Mouse (Mus musculus): ENCODE data around the gene Cmbl. TPM values are rescaled to one million over a fixed set of nuclear protein-coding genes. Genes with fewer than 3 reads are reported as not detected.
"Not testable (repeated sequence)": the region's sequence is repeated elsewhere in the genome, so short reads cannot be mapped to it uniquely, and the experiment has no call there.

Gene Cmbl
- polyA plus RNA-seq, 1 experiment from 2014 or later: 1.6 TPM

DNA sequence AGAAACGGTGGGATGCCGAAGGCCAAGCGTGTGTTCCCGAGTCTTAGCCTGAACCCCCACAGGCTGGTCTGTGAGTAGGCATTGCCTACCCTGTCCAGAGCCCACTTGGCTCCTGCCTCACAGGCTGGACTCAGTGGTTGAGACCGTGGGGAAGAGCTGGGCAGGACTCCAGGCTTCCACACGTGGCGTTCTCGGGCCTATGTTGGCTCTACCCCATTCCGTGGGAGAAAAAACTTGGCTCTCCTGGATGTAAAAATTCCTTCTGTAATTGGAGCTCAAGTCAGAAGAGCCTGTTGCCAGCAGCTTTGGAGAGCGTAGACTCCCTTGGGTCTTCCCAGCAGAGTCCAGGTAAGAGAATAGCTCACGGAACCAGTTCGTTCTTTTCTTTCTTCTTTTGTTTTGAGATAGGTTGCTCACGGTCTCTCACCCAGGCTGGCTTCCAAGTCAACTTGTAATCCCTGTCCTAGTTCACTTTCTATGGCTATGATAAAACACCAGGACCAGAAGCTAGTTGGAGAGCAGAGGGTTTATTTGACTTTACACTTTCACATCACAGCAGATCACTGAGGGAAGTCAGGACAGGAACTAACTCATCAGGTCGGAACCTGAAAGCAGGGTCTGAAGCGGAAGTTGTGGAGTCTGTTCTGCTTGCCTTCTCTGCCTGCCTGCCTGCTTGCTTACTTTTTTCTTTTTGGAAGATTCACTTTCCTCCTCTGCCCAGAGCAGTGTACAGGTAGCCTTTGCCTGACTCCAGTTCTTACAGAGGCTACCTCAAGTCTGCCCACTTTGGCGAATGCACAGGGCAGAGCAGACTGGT lies 6.9 kb downstream of the Cmbl start:
- Histone ChIP-seq H3K4me3 (ENCODE audit: low read depth, low read length) (no peak overlapping the region), H3K36me3 (ENCODE audit: control insufficient read depth, insufficient read depth, low read length) (no peaks in the 10 kb centered on the region), H3K4me2 (no peak overlapping the region), H3K27me3 (ENCODE audit: control insufficient read depth, insufficient read depth, low read length) (no peaks in the 10 kb centered on the region), H3K27ac (ENCODE audit: low read depth, low read length) (no peak overlapping the region), H3K9me3 (ENCODE audit: control insufficient read depth, low read length) (no peaks in the 10 kb centered on the region), H3K9ac (ENCODE audit: low read length) (no peak overlapping the region), H3K4me1 (ENCODE audit: control insufficient read depth, insufficient read depth, low read length) (no peaks in the 10 kb centered on the region)
- DNase-seq (ENCODE audit: low spot score, missing footprints): peak; percentile 69
- no peak for ATAC-seq (ENCODE audit: low FRiP score)
- WGBS: 90% methylated on average over 16 of the region's 16 CpGs

DNA sequence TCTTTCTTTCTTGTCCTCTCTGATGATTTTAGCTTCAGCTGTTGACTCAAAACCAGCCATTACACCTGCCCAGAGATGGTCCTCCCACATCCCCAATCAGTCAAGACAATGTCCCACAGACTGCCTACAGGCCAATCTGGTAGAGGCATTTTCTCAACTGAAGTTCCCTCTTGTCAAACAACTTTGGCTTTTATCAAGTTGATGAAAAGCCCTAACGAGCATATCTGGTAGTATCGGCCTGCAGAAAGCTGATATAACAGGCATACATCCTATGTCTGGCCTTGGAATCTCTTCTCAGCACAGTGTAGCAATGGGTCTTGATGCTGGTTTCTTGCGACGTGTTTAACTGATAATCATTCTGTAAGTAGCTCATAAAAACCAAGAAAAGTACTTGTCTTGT lies 8.1 kb downstream of the Cmbl start:
- Histone ChIP-seq H3K27ac (ENCODE audit: low read depth, low read length) (no peak overlapping the region), H3K9ac (ENCODE audit: low read length) (no peak overlapping the region), H3K4me3 (ENCODE audit: low read depth, low read length) (no peak overlapping the region), H3K4me1 (ENCODE audit: control insufficient read depth, insufficient read depth, low read length) (no peaks in the 10 kb centered on the region), H3K9me3 (ENCODE audit: control insufficient read depth, low read length) (no peaks in the 10 kb centered on the region), H3K4me2 (no peak overlapping the region), H3K36me3 (ENCODE audit: control insufficient read depth, insufficient read depth, low read length) (no peaks in the 10 kb centered on the region), H3K27me3 (ENCODE audit: control insufficient read depth, insufficient read depth, low read length) (no peaks in the 10 kb centered on the region)
- ATAC-seq (ENCODE audit: low FRiP score) (no peak), DNase-seq (ENCODE audit: low spot score, missing footprints) (no peak)
- WGBS: 92% methylated on average over 4 of the region's 4 CpGs

GRCm38 (mm10) chr15:31573692-31574091 lies 8.5 kb downstream of the Cmbl start:
- DNase-seq (ENCODE audit: low spot score, missing footprints): no peak

GRCm38 (mm10) chr15:31576076-31576475 lies 10.9 kb downstream of the Cmbl start:
- WGBS: 72% methylated on average over 5 of the region's 5 CpGs
- ATAC-seq (ENCODE audit: low FRiP score) (no peak), DNase-seq (ENCODE audit: low spot score, missing footprints) (peak; percentile 49)
- no peak overlapping the region for H3K9ac ChIP-seq (ENCODE audit: low read length)
- H3K9me3 ChIP-seq (ENCODE audit: control insufficient read depth, low read length): no peaks in the 10 kb centered on the region
- H3K27ac ChIP-seq (ENCODE audit: low read depth, low read length): no peak overlapping the region
- H3K4me1 ChIP-seq (ENCODE audit: control insufficient read depth, insufficient read depth, low read length): no peaks in the 10 kb centered on the region
- H3K36me3 ChIP-seq (ENCODE audit: control insufficient read depth, insufficient read depth, low read length): no peaks in the 10 kb centered on the region
- no peak overlapping the region for H3K4me3 ChIP-seq (ENCODE audit: low read depth, low read length)
- H3K4me2 ChIP-seq: no peak overlapping the region
- H3K27me3 ChIP-seq (ENCODE audit: control insufficient read depth, insufficient read depth, low read length): no peaks in the 10 kb centered on the region

More at GRCm38 (mm10) chr15:31573692-31574091, 8.5 kb downstream of the Cmbl start:
- ATAC-seq (ENCODE audit: low FRiP score): no peak
- H3K27ac ChIP-seq (ENCODE audit: low read depth, low read length): no peak overlapping the region
- H3K4me2 ChIP-seq: no peak overlapping the region
- H3K36me3 ChIP-seq (ENCODE audit: control insufficient read depth, insufficient read depth, low read length): no peaks in the 10 kb centered on the region
- H3K27me3 ChIP-seq (ENCODE audit: control insufficient read depth, insufficient read depth, low read length): no peaks in the 10 kb centered on the region
- no peak overlapping the region for H3K4me3 ChIP-seq (ENCODE audit: low read depth, low read length)
- no peaks in the 10 kb centered on the region for H3K9me3 ChIP-seq (ENCODE audit: control insufficient read depth, low read length)
- no peak overlapping the region for H3K9ac ChIP-seq (ENCODE audit: low read length)
- H3K4me1 ChIP-seq (ENCODE audit: control insufficient read depth, insufficient read depth, low read length): no peaks in the 10 kb centered on the region

DNA sequence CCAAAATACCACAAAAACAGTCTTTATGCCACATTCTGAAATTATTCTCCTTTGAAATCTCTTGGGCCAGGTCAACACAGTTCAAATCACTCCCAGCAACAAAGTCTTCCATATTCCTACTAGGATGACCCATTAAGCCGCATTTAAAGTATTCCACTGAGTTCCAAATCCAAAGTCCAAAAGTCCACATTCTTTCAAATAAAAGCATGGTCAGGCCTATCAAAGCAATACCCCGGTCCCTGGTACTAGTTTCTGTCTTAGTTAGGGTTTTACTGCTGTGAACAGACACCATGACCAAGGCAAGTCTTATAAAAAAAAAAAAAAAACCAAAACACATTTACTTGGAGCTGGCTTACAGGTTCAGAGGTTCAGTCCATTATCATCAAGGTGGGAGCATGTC lies 15.9 kb downstream of the Cmbl start:
- not testable (repeated sequence) for H3K4me2 ChIP-seq; ATAC-seq (ENCODE audit: low FRiP score); DNase-seq (ENCODE audit: low spot score, missing footprints); H3K27ac ChIP-seq (ENCODE audit: low read depth, low read length); H3K27me3 ChIP-seq (ENCODE audit: control insufficient read depth, insufficient read depth, low read length); H3K4me3 ChIP-seq (ENCODE audit: low read depth, low read length); H3K36me3 ChIP-seq (ENCODE audit: control insufficient read depth, insufficient read depth, low read length); H3K9ac ChIP-seq (ENCODE audit: low read length); H3K9me3 ChIP-seq (ENCODE audit: control insufficient read depth, low read length); H3K4me1 ChIP-seq (ENCODE audit: control insufficient read depth, insufficient read depth, low read length)
- 93% methylated on average over 2 of the region's 2 CpGs for WGBS

DNA sequence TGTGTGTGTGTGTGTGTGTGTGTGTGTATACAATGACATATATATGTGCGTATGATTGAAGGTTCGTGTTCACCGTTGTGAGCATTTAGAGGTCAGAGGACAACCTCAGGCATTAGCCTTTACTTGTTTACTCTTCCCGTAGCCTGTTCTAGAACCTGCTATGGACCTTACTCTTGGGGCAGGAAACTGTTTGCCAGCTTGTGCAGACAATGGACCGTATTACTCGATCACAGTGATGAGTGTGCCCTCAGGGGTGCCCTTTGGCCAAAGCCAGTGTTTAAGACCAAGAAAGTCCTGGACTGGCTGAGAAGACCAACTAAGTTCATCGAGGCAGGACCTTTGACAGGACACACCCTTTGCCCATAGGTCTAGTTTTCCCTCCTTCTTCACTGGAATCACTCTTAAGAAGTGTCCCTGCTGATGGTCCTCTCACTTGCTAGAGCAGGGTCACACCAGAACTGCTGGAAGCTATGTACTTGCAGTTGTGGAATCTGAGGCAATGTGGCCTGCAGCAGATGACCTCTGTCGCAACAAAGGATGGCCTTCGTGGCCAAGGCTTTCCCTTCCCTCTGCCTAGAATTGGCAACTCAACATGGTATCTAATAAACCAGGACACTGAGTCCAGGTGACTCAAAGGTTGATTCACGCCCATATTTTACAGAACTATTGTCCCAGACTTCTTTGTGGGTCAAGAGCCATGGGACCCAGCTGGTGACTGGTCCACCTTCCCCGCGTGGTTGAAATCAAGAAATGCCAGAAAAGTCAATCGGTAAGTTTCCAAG lies 18.3 kb downstream of the Cmbl start:
- H3K4me1 ChIP-seq (ENCODE audit: control insufficient read depth, insufficient read depth, low read length): no peaks in the 10 kb centered on the region
- H3K4me3 ChIP-seq (ENCODE audit: low read depth, low read length): no peak overlapping the region
- no peaks in the 10 kb centered on the region for H3K9me3 ChIP-seq (ENCODE audit: control insufficient read depth, low read length)
- peak; percentile 31 for DNase-seq (ENCODE audit: low spot score, missing footprints)
- no peak overlapping the region for H3K27ac ChIP-seq (ENCODE audit: low read depth, low read length)
- no peak overlapping the region for H3K9ac ChIP-seq (ENCODE audit: low read length)
- no peaks in the 10 kb centered on the region for H3K36me3 ChIP-seq (ENCODE audit: control insufficient read depth, insufficient read depth, low read length)
- no peaks in the 10 kb centered on the region for H3K27me3 ChIP-seq (ENCODE audit: control insufficient read depth, insufficient read depth, low read length)
- no peak overlapping the region for H3K4me2 ChIP-seq
- ATAC-seq (ENCODE audit: low FRiP score): no peak
- 88% methylated on average over 13 of the region's 13 CpGs for WGBS

- no peaks in the 10 kb centered on the region for H3K9me3 ChIP-seq (ENCODE audit: control insufficient read depth, low read length)
- DNase-seq (ENCODE audit: low spot score, missing footprints) (peak; percentile 41), ATAC-seq (ENCODE audit: low FRiP score) (no peak)
- 80% methylated on average over 7 of the region's 7 CpGs for WGBS
- no peak overlapping the region for H3K27ac ChIP-seq (ENCODE audit: low read depth, low read length)
- H3K9ac ChIP-seq (ENCODE audit: low read length): no peak overlapping the region
- no peak overlapping the region for H3K4me3 ChIP-seq (ENCODE audit: low read depth, low read length)
- H3K4me1 ChIP-seq (ENCODE audit: control insufficient read depth, insufficient read depth, low read length): no peaks in the 10 kb centered on the region
- no peaks in the 10 kb centered on the region for H3K27me3 ChIP-seq (ENCODE audit: control insufficient read depth, insufficient read depth, low read length)
- H3K4me2 ChIP-seq: no peak overlapping the region
- peaks cover 4% of the 10 kb centered on the region; the same call in 1 of the 2 replicates for H3K36me3 ChIP-seq (ENCODE audit: control insufficient read depth, insufficient read depth, low read length)
Measured at GRCm38 (mm10) chr15:31585238-31585637, 20.0 kb downstream of the Cmbl start.

DNA sequence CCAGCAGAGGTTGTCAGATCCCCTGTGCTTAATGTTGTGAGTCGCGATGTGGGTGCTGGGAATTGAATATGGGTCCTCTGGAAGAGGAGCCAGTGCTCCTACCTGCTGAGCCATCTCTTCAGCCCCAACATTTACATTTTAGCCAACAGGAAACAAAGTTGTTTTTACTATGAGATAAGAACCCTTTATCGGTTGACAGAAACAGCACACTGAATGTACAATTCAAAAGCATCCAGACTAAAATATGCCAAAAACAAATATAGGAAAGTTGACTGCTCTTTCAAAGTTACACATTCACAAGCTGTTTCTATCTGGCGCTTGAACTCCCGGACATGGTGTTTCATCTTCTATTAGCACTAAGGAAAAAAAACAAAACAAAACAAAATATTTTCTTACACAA lies 20.9 kb downstream of the Cmbl start:
- 90% methylated on average over 5 of the region's 5 CpGs for WGBS
- ATAC-seq (ENCODE audit: low FRiP score): no peak

GRCm38 (mm10) chr15:31586519-31586918 lies 21.3 kb downstream of the Cmbl start:
- Histone ChIP-seq H3K4me3 (ENCODE audit: low read depth, low read length) (no peak overlapping the region), H3K36me3 (ENCODE audit: control insufficient read depth, insufficient read depth, low read length) (peaks cover 13% of the 10 kb centered on the region), H3K27me3 (ENCODE audit: control insufficient read depth, insufficient read depth, low read length) (no peaks in the 10 kb centered on the region), H3K4me1 (ENCODE audit: control insufficient read depth, insufficient read depth, low read length) (no peaks in the 10 kb centered on the region), H3K9ac (ENCODE audit: low read length) (no peak overlapping the region), H3K4me2 (no peak overlapping the region), H3K9me3 (ENCODE audit: control insufficient read depth, low read length) (no peaks in the 10 kb centered on the region), H3K27ac (ENCODE audit: low read depth, low read length) (no peak overlapping the region)
- peak; percentile 68 for ATAC-seq (ENCODE audit: low FRiP score)
- WGBS: 10% methylated on average over 4 of the region's 4 CpGs
- DNase-seq (ENCODE audit: low spot score, missing footprints): peak; percentile 98

More for the DNA sequence above, 20.9 kb downstream of the Cmbl start:
- Histone ChIP-seq H3K36me3 (ENCODE audit: control insufficient read depth, insufficient read depth, low read length) (peaks cover 9% of the 10 kb centered on the region), H3K4me2 (no peak overlapping the region), H3K9me3 (ENCODE audit: control insufficient read depth, low read length) (no peaks in the 10 kb centered on the region), H3K27ac (ENCODE audit: low read depth, low read length) (no peak overlapping the region), H3K9ac (ENCODE audit: low read length) (no peak overlapping the region), H3K4me3 (ENCODE audit: low read depth, low read length) (no peak overlapping the region), H3K4me1 (ENCODE audit: control insufficient read depth, insufficient read depth, low read length) (no peaks in the 10 kb centered on the region), H3K27me3 (ENCODE audit: control insufficient read depth, insufficient read depth, low read length) (no peaks in the 10 kb centered on the region)
- DNase-seq (ENCODE audit: low spot score, missing footprints): no peak
